ENCODE assay signal across 8 mouse cellular contexts in genomic region chr7:63858571-63859152, GRCm38 (mm10). TPM values are rescaled to one million over a fixed set of nuclear protein-coding genes. Genes with fewer than 3 reads are reported as not detected.
DNase-seq lines count a peak whose midpoint lies in the region; ATAC-seq lines count a peak whose summit lies in the region.

No protein-coding gene starts in this region.

- H3K27me3 ChIP-seq in hindbrain, embryonic 14.5 days (ENCODE audit: control insufficient read depth, insufficient read depth, low read length) = no peaks in the 10 kb centered on the region

- H3K4me3 ChIP-seq in hindbrain, embryonic 14.5 days (replicated peaks; ENCODE audit: low read length) = peak overlapping the region; percentile 29

- no peaks in the 10 kb centered on the region for H3K36me3 ChIP-seq in hindbrain, embryonic 14.5 days (replicated peaks; ENCODE audit: control insufficient read depth, insufficient read depth)

- WGBS in hindbrain, embryonic 14.5 days = 6% methylated on average over 22 of the region's 22 CpGs

- peak overlapping the region; percentile 56 for H3K4me2 ChIP-seq in hindbrain, embryonic 14.5 days (replicated peaks)

- H3K9ac ChIP-seq in hindbrain, embryonic 14.5 days = 0 out of 2 replicates have a peak overlapping the region, but pooled peaks have one; percentile 20

- DNase-seq in Muller cell, postnatal 12 days (ENCODE audit: inconsistent ontology term) = peak; percentile 82
- DNase-seq in cerebellum, postnatal 14 days = peak; percentile 87 to 90
- DNase-seq in frontal cortex, postnatal 25 days (ENCODE audit: low spot score in 2 of 2) = peak; percentile 69 to 85
- peak; percentile 77 for DNase-seq in hindbrain, embryonic 14.5 days (ENCODE audit: low spot score)
- DNase-seq in layer of hippocampus, postnatal 25 days (ENCODE audit: extremely low spot score in 1 of 2, low spot score in 1 of 2) = peak; percentile 73 to 85
- peak; percentile 95 for DNase-seq in lung, postnatal 14 days
- DNase-seq in retina, embryonic 14.5 days (ENCODE audit: low spot score) = peak; percentile 81
- peak; percentile 92 for DNase-seq in thymus, postnatal 36 days

- no peaks in the 10 kb centered on the region for H3K9me3 ChIP-seq in hindbrain, embryonic 14.5 days (ENCODE audit: control insufficient read depth, low read length)

- H3K4me1 ChIP-seq in hindbrain, embryonic 14.5 days (replicated peaks; ENCODE audit: control insufficient read depth, insufficient read depth, low read length) = 0 out of 2 replicates have a peak, but pooled peaks cover 3% of the 10 kb centered on the region

- ATAC-seq in hindbrain, embryonic 14.5 days (ENCODE audit: low FRiP score) = peak; percentile 86

- H3K27ac ChIP-seq in hindbrain, embryonic 14.5 days = no peak overlapping the region

RNA-seq across cellular contexts. Expression of gene E030018B13Rik, which starts 58.0 kb away (rescaled TPM):
- polyA plus RNA-seq in hindbrain, embryonic 14.5 days (2014; fragmentation: Nextera tagmentation; extraction: Ambion mirVana) = not detected in 2 replicates
- not detected for total RNA-seq in layer of hippocampus, postnatal 25 days (2021)
